Mouse (Mus musculus): ENCODE data around the gene Nhsl2. TPM values are rescaled to one million over a fixed set of nuclear protein-coding genes. Genes with fewer than 3 reads are reported as not detected.
A peak's percentile ranks its signal among the peaks of the same experiment; 100 is the strongest.

Gene Nhsl2
- polyA plus RNA-seq, 1 experiment: 1.8 TPM

DNA sequence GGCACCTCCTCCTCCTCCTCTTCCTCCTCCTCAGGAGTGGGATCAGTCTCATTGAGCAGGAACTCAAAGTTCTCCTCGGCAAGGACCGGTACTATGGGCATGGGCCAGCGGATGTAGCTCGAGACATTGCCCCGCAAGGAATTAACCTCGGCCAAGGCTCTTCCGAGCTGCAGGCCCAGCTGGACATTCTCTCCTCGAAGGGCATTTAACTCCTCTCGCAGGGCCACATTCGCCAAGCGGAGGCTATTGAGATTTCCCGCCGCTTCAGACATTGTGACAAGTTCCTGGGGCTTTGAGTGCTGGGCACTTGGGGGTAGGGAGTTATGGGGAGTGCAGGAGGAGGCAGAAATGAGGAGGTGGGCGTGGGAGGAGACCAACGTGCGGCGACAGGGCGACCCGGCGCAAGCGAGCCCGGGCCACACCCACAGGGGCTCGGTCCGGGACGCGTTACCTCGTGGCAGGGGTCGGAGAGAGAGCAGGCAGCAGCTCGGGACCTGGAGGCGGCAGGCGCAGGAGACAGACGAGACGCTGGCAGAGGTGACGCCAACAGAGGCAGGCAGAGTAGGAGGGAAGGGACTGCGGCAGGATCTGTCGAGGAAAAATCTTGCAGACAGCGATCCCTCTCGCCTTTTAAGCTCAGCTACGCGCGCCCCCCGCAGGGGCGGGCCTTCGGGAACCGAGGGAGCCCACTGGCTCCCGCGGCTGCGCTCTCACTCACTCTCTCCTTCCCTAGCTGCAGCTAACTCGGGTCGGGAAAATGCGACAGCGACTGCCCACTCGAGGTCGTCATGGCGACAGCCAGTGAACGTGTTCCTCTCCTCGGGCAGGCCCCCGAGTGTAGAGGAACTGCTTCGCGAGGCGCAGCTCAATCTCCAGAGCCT lies 221.6 kb downstream of the Nhsl2 start, which contains the start of gene Rtl5:
TSS of gene Rtl5 (minus strand) at position 714 of the 881 bp plus-strand sequence.
- H3K4me1 ChIP-seq (ENCODE audit: control insufficient read depth, insufficient read depth, insufficient read length, low read length): 0 out of 2 replicates have a peak, but pooled peaks cover 1% of the 10 kb centered on the region
- H3K36me3 ChIP-seq (ENCODE audit: control insufficient read depth, insufficient read depth, low read length): no peaks in the 10 kb centered on the region
- H3K4me3 ChIP-seq (ENCODE audit: low read depth, low read length): peak within 1 kb of the TSS; percentile 67
- WGBS: 16% methylated on average over 61 of the region's 61 CpGs
- H3K27me3 ChIP-seq (ENCODE audit: control insufficient read depth, insufficient read depth, low read length): no peaks in the 10 kb centered on the region; the same call in 1 of the 2 replicates
- no peak within 1 kb of the TSS for H3K27ac ChIP-seq (ENCODE audit: insufficient read depth, low read depth, low read length)
- TF ChIP-seq CTCF (IDR thresholded peaks at IDR 0.05; ENCODE audit: extremely low read depth, insufficient read length, insufficient replicate concordance, low read depth, low read length) (no peak), POLR2A (IDR thresholded peaks at IDR 0.05; ENCODE audit: low read depth, low read length) (no peak)

DNA sequence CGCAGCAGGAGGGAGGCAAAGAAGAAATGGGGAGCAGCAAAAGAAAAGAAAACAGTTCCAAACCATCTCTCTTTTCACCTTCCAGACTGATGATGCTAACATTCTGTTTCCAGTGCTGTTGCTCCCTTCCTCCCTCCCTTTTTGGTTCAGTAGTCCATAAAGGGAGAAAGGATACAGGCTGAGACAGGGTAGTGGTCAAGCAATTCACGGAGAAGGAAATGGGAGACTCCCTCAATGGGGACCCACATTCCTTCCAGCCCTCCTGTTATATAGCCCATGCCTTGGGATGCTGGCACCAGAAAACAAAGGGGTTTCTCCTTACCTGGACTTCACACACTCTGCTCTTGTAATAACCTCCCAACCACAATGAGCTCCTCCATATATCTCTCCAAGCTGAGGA lies 222.3 kb downstream of the Nhsl2 start:
- WGBS: 31% methylated on average over 2 of the region's 2 CpGs
- TF ChIP-seq CTCF (IDR thresholded peaks at IDR 0.05; ENCODE audit: extremely low read depth, insufficient read length, insufficient replicate concordance, low read depth, low read length) (no peak), POLR2A (IDR thresholded peaks at IDR 0.05; ENCODE audit: low read depth, low read length) (no peak)
- H3K27me3 ChIP-seq (ENCODE audit: control insufficient read depth, insufficient read depth, low read length): no peaks in the 10 kb centered on the region; the same call in 1 of the 2 replicates
- H3K27ac ChIP-seq (ENCODE audit: insufficient read depth, low read depth, low read length): no peak overlapping the region
- no peaks in the 10 kb centered on the region for H3K36me3 ChIP-seq (ENCODE audit: control insufficient read depth, insufficient read depth, low read length)
- H3K4me3 ChIP-seq (ENCODE audit: low read depth, low read length): peak overlapping the region; percentile 67
- 0 out of 2 replicates have a peak, but pooled peaks cover 1% of the 10 kb centered on the region for H3K4me1 ChIP-seq (ENCODE audit: control insufficient read depth, insufficient read depth, insufficient read length, low read length)

GRCm38 (mm10) chrX:102073605-102074325 lies 224.6 kb downstream of the Nhsl2 start:
- Histone ChIP-seq H3K27me3 (ENCODE audit: control insufficient read depth, insufficient read depth, low read length) (no peaks in the 10 kb centered on the region; the same call in 1 of the 2 replicates), H3K4me3 (ENCODE audit: low read depth, low read length) (no peak overlapping the region), H3K27ac (ENCODE audit: insufficient read depth, low read depth, low read length) (no peak overlapping the region), H3K36me3 (ENCODE audit: control insufficient read depth, insufficient read depth, low read length) (no peaks in the 10 kb centered on the region), H3K4me1 (ENCODE audit: control insufficient read depth, insufficient read depth, insufficient read length, low read length) (0 out of 2 replicates have a peak, but pooled peaks cover 1% of the 10 kb centered on the region)
- 88% methylated on average over 14 of the region's 14 CpGs for WGBS
- TF ChIP-seq CTCF (IDR thresholded peaks at IDR 0.05; ENCODE audit: extremely low read depth, insufficient read length, insufficient replicate concordance, low read depth, low read length) (no peak), POLR2A (IDR thresholded peaks at IDR 0.05; ENCODE audit: low read depth, low read length) (no peak)

DNA sequence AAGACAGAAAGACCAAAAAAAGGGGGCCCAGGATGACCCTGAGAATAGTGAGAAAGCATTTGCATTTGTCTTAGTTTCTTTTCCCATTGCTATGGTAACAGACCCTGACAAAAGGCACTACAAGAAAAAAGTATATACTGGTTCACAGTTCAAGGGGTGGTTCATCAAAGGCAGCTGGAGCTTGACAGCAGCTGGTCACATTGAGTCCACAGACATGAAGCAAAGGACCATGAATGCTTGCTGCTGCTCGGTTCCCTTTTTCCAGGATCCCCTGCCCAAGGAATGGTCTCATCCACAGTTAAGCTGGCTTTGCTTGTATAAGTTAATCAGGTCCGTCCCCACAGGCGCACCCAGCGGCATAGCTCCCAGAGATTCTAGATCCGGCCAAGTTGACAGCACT lies 225.2 kb downstream of the Nhsl2 start:
- WGBS: 81% methylated on average over 5 of the region's 5 CpGs
- Histone ChIP-seq H3K27ac (ENCODE audit: insufficient read depth, low read depth, low read length) (no peak overlapping the region), H3K27me3 (ENCODE audit: control insufficient read depth, insufficient read depth, low read length) (no peaks in the 10 kb centered on the region; the same call in 1 of the 2 replicates), H3K4me3 (ENCODE audit: low read depth, low read length) (no peak overlapping the region), H3K36me3 (ENCODE audit: control insufficient read depth, insufficient read depth, low read length) (no peaks in the 10 kb centered on the region), H3K4me1 (ENCODE audit: control insufficient read depth, insufficient read depth, insufficient read length, low read length) (0 out of 2 replicates have a peak, but pooled peaks cover 1% of the 10 kb centered on the region)
- TF ChIP-seq CTCF (IDR thresholded peaks at IDR 0.05; ENCODE audit: extremely low read depth, insufficient read length, insufficient replicate concordance, low read depth, low read length) (no peak), POLR2A (IDR thresholded peaks at IDR 0.05; ENCODE audit: low read depth, low read length) (no peak)

DNA sequence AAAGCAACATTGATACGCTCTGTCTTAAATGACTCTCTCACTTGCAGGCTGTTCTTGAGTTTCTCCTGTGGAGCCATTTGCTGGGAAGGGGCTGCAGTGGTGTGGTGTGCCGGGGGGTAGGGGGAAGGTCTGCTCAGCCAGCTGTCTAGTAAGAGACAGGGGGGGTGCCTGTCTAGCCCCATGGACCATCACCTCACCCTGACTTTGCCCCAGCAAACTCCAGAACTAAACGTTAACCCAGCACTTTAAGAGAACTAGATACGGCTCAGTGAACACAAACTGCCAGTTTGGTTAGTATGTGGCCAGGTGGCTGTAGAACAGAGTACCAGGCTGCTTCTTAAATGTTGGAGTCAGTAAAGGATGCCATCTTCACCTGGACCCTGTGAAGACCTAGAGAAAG lies 226.0 kb downstream of the Nhsl2 start:
- H3K27ac ChIP-seq (ENCODE audit: insufficient read depth, low read depth, low read length): no peak overlapping the region
- 68% methylated on average over 4 of the region's 4 CpGs for WGBS

DNA sequence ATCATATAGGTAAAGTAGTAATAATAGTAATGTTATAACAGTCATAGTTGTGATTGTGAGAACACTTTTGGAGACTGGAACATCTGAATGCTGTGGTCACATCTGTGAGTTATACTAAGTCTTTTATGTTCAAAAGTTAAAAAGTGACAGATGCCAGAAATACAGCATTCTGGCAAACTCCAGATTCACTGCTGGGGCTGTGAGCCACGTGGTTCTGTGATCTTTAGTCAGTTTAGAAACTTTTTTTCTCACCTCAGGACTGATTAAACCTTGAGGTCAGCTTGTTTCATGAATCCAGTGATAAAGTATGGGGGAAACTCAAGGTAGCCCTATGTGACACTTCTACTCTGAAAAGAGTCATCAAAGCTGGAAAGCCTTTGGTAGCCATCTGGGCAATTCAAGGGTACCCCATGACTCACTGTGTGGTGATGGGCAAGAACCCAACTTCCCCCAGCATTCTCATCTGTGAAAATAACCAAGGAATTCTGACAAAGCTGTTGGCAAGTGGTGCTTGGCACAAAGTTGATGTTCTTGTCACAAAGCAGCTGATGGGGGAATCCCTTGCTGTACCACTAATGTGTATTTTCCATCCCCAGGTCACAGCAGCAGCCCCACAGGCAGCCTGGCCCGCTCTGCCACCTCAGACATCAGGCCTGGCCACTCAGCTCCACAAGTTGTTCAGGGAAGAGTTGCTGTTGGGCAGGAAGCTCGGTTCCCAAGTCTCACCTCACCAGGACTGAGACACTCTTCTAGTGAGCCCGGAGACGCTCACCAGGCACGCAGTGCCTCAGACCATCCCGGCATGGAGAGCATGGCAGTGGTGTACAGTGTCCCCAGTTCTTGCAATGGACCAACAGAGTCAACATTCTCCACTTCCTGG lies 227.9 kb downstream of the Nhsl2 start:
- TF ChIP-seq CTCF (IDR thresholded peaks at IDR 0.05; ENCODE audit: extremely low read depth, insufficient read length, insufficient replicate concordance, low read depth, low read length) (no peak), POLR2A (IDR thresholded peaks at IDR 0.05; ENCODE audit: low read depth, low read length) (no peak)
- WGBS: 81% methylated on average over 7 of the region's 7 CpGs

More for the DNA sequence above, 226.0 kb downstream of the Nhsl2 start:
- H3K4me3 ChIP-seq (ENCODE audit: low read depth, low read length): no peak overlapping the region
- no peaks in the 10 kb centered on the region for H3K36me3 ChIP-seq (ENCODE audit: control insufficient read depth, insufficient read depth, low read length)
- TF ChIP-seq CTCF (IDR thresholded peaks at IDR 0.05; ENCODE audit: extremely low read depth, insufficient read length, insufficient replicate concordance, low read depth, low read length): no peak
- TF ChIP-seq POLR2A (IDR thresholded peaks at IDR 0.05; ENCODE audit: low read depth, low read length): no peak
- 0 out of 2 replicates have a peak, but pooled peaks cover 1% of the 10 kb centered on the region for H3K4me1 ChIP-seq (ENCODE audit: control insufficient read depth, insufficient read depth, insufficient read length, low read length)
- no peaks in the 10 kb centered on the region; the same call in 1 of the 2 replicates for H3K27me3 ChIP-seq (ENCODE audit: control insufficient read depth, insufficient read depth, low read length)

More for the DNA sequence above, 227.9 kb downstream of the Nhsl2 start:
- H3K4me1 ChIP-seq (ENCODE audit: control insufficient read depth, insufficient read depth, insufficient read length, low read length): no peaks in the 10 kb centered on the region
- no peaks in the 10 kb centered on the region for H3K27me3 ChIP-seq (ENCODE audit: control insufficient read depth, insufficient read depth, low read length)
- no peak overlapping the region for H3K4me3 ChIP-seq (ENCODE audit: low read depth, low read length)
- no peak overlapping the region for H3K27ac ChIP-seq (ENCODE audit: insufficient read depth, low read depth, low read length)
- no peaks in the 10 kb centered on the region for H3K36me3 ChIP-seq (ENCODE audit: control insufficient read depth, insufficient read depth, low read length)

All from small intestine, adult 2 months (tissue).